Mouse (Mus musculus) hindbrain, embryonic 10.5 days (tissue): ENCODE results near the gene Slc2a10. TPM values are rescaled to one million over a fixed set of nuclear protein-coding genes. Genes with fewer than 3 reads are reported as not detected.

Source experiments
- DNase-seq: peaks from one replicate; pipeline ENCODE4 v3.0.0-alpha.2; 2017; ENCODE audit warnings: low spot score
- H3K27ac ChIP-seq: fragments of 300-500 bp; sonication (generic); 2 replicates; pipeline ENCODE4 v1.5.1; 2016; ENCODE audit warnings: mild to moderate bottlenecking, moderate library complexity
- H3K27me3 ChIP-seq: fragments of 300-500 bp; sonication (generic); 2 replicates; pipeline ENCODE4 v1.6.1; 2016; ENCODE audit warnings: mild to moderate bottlenecking; ENCODE audit not compliant: poor library complexity, insufficient read depth, severe bottlenecking
- H3K36me3 ChIP-seq: fragments of 300-500 bp; sonication (generic); 2 replicates; pipeline ENCODE4 v1.6.1; 2016; ENCODE audit warnings: mild to moderate bottlenecking, moderate library complexity
- H3K4me1 ChIP-seq: fragments of 300-500 bp; sonication (generic); replicated peaks from 2 replicates; pipeline ENCODE4 v1.6.1; 2016; ENCODE audit warnings: mild to moderate bottlenecking
- H3K4me3 ChIP-seq: fragments of 300-500 bp; sonication (generic); 2 replicates; pipeline ENCODE4 v1.5.1; 2016; ENCODE audit warnings: mild to moderate bottlenecking, moderate library complexity
- H3K9me3 ChIP-seq: fragments of 300-500 bp; sonication (generic); 2 replicates; pipeline ENCODE4 v1.6.1; 2016; ENCODE audit warnings: mild to moderate bottlenecking, moderate library complexity
- WGBS: fragments of 180-500 bp; shearing (Covaris S2); methylation state at CpG from one replicate; pipeline ENCODE4 v1.1.7; 2016; 5-methylcytosine and 5-hydroxymethylcytosine counted together
- polyA plus RNA-seq: library from polyadenylated mRNA; unstranded; fragments of >200 nt; fragmentation: Nextera tagmentation; extraction: Ambion mirVana; gene quantifications from 2 replicates; pipeline ENCODE4 v1.2.1, GENCODE M21; 2016

Gene Slc2a10
- polyA plus RNA-seq: 4.2 and 5.0 TPM in 2 replicates

DNA sequence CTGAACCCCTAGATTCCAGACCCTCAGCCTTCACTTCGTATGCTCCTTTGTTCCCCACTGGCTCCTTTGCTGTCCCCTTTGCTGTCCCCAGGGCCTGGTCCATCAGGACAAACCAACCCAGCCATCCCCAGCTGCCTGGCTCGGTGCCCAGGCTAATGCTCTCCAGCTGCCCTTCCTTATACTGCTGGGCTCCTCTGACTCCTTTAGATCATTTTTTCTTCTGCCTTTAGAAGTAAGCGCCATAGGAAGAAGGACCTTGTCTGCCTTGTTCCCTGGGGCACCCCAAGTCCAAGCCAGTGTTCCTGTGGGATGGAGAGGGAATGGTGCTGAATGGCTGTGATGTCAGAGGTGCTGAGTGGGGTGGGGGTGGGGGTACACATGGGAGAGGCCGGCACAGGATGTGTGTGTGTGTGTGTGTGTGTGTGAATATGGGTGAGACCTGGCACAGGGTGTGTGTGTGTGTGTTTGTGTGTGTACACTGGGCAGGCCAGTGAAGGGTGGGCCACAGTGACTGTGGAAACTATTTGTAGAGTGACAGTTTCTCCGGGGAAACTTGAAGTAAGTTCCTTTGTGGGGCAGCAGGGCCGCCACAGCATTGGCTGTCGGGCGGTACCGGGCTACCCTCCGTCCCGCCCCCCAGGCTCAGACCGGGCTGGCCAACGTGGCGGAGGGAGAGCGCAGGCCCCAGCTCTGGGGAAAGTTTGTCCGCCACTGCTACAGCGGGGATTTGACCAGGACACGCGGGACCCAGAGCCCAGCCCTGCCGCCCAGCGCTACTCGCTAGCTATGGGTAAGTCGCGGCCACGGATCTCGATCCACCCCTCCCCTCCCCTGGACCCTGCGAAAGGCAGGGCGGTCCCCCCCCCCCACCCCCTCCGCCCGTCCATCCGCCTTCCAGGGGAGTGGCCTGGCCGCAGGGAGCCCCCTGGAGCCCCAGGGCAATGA lies at the start of gene Slc2a10:
Gene Slc2a10, plus strand, starts transcription at position 529 of the 945 bp plus-strand sequence.
- H3K9me3 ChIP-seq: no peaks in the 10 kb centered on the region
- DNase-seq: peak; percentile 53
- WGBS: 5% methylated on average over 32 of the region's 32 CpGs
- no peaks in the 10 kb centered on the region for H3K36me3 ChIP-seq
- peak within 1 kb of the TSS; percentile 87 for H3K27ac ChIP-seq
- peaks cover 22% of the 10 kb centered on the region for H3K4me1 ChIP-seq
- H3K4me3 ChIP-seq: peak within 1 kb of the TSS; percentile 59
- H3K27me3 ChIP-seq: peaks cover 16% of the 10 kb centered on the region

DNA sequence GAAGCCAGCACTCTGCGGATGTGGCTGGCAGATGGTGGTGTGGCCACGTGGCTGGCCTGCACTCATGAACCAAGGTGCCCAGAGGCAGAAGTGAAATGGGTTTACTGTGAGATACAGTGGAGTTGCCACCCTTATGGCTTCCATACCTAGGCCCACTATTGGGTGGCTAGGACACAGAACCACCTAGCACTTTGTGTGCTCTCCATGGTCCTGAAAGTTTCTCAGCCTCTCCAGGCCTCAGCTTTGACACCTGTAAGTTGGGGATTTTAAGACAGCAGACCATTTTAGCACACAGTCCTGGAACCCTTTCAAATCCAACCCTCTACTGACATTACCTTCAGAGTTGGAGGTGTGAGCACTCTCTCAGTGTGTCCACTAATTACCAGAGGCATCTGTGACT lies 46.9 kb upstream of the Slc2a10 start:
- WGBS: 68% methylated on average over 2 of the region's 2 CpGs
- no peak for DNase-seq
- no peaks in the 10 kb centered on the region for H3K36me3 ChIP-seq
- no peaks in the 10 kb centered on the region for H3K27me3 ChIP-seq
- no peak overlapping the region for H3K27ac ChIP-seq
- H3K4me3 ChIP-seq: no peak overlapping the region
- no peaks in the 10 kb centered on the region for H3K9me3 ChIP-seq
- peaks cover 17% of the 10 kb centered on the region for H3K4me1 ChIP-seq

DNA sequence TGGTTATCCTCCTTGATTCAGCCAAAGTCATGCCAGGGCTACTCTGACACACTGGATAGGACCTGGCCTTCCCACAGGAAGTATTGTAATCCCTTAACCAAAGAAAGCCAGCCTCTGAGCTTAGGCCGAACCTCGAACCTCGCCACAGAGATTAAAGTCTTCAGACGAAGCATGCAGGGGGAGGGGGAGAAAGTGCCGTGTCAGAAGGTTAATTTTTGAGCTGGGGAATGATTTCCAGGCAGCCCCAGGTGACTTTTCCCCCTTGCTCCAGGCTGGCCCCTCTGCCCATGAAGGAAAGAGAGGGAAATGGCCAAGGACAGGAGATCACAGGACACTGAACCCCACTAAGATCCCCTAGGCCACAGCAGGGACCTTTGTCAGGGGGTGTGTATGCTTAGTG lies 45.4 kb upstream of the Slc2a10 start:
- Histone ChIP-seq H3K27ac (no peak overlapping the region), H3K36me3 (no peaks in the 10 kb centered on the region)
- 65% methylated on average over 5 of the region's 5 CpGs for WGBS

DNA sequence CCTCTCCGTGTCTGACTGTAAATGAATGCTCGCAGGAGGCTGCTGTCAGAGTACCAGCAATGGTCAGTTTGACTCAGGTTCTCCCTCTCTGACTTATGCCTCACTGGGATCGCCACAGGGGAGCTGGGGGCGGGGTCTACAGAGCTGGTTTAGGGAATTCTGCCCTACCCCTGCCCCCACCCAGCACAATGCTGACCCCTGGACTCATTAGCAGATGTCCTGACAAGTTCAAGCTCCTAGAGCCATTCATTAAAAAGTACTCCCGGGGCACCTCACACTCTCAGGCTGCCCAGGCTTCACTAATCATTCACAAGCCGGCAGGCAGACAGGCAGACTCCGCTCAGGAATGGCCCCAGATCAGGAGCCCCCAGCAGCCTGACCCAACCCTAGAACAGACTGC lies 43.9 kb upstream of the Slc2a10 start:
- WGBS: 34% methylated on average over 7 of the region's 7 CpGs
- no peak for DNase-seq
- Histone ChIP-seq H3K27ac (peak overlapping the region; percentile 46), H3K4me3 (no peak overlapping the region), H3K36me3 (no peaks in the 10 kb centered on the region), H3K9me3 (no peaks in the 10 kb centered on the region), H3K4me1 (peaks cover 29% of the 10 kb centered on the region), H3K27me3 (no peaks in the 10 kb centered on the region; the same call in 1 of the 2 replicates)

More for the DNA sequence above, 45.4 kb upstream of the Slc2a10 start:
- DNase-seq: no peak
- Histone ChIP-seq H3K27me3 (no peaks in the 10 kb centered on the region; the same call in 1 of the 2 replicates), H3K9me3 (no peaks in the 10 kb centered on the region), H3K4me3 (no peak overlapping the region), H3K4me1 (peaks cover 29% of the 10 kb centered on the region)

DNA sequence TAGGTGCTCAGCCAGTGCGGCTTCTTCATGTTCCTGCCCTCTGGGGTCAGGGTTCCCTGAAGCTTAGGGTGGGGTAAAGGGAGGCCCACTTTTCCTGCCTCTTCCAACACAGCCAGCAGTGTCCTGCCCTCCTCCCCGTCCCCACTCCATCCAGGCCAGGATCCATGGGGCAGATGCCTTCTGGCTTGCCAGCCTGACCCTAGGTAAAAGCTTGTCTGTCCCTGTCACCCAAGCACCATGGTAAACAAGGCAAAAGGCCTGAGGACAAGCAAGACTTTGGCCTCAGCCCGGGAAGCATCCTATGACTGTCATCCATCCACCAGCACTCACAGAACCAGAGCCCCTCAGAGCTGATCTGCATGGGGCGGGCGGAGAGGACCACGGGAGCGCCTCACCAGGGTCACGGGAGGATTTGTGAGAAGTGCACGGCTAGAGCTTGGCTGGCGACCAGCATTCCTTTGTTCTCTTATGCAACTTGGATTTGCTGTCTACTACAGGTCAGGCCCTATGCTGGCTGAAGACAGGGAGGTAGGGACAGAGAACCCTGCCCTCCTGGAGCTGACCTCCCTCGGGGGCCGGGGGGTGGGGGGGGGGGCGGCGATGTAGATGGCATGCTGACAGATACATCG lies 35.6 kb upstream of the Slc2a10 start:
- Histone ChIP-seq H3K4me1 (peaks cover 38% of the 10 kb centered on the region), H3K27me3 (peaks cover 25% of the 10 kb centered on the region), H3K27ac (peak overlapping the region; percentile 66), H3K9me3 (no peaks in the 10 kb centered on the region), H3K4me3 (no peak overlapping the region), H3K36me3 (no peaks in the 10 kb centered on the region)
- DNase-seq: peak; percentile 20
- 56% methylated on average over 15 of the region's 15 CpGs for WGBS

DNA sequence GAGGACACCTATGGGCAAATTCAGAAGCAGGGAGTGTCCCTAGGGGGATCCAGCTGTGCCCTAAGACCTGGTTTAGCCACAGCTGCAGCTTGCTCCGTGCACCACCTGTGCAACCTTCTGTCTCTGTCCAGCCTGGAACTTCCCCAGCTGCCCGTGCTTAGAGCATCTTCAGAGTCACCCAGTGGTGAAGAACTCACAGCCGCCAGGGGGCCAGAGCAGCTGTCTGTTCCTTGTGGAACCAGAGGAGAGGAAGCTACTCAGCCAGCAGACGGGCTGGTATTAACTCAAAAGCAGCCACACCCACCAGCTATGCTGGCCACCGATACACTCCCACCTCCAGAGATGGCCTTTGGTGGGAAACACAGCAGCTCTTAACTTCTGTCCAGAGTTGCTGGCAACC lies 33.4 kb upstream of the Slc2a10 start:
- peaks cover 40% of the 10 kb centered on the region for H3K4me1 ChIP-seq
- no peaks in the 10 kb centered on the region for H3K9me3 ChIP-seq
- peak; percentile 17 for DNase-seq
- WGBS: 41% methylated on average over 5 of the region's 5 CpGs
- no peaks in the 10 kb centered on the region for H3K36me3 ChIP-seq
- H3K27me3 ChIP-seq: peaks cover 45% of the 10 kb centered on the region
- H3K4me3 ChIP-seq: no peak overlapping the region
- no peak overlapping the region for H3K27ac ChIP-seq

DNA sequence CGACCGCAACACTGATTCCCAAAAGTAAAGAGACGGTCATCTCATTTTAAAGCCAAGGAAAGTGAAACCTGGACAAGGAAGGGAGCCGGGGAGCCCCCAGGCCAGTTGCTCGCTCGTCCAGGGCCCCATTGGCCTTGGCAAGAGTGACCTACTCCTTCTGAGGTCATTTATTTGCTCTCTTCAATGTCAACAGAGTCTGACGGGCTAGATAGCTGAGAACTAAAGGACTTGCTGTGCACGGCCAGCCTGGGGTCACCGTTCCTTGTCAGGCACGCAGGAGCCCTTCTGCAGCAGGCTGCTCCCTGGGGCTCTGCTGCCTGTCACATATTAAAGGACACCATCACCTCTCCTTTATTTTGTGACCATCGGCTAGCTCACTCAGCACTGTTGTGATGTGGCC lies 31.6 kb upstream of the Slc2a10 start:
- Histone ChIP-seq H3K27ac (no peak overlapping the region), H3K9me3 (no peaks in the 10 kb centered on the region), H3K4me3 (no peak overlapping the region), H3K27me3 (peaks cover 45% of the 10 kb centered on the region), H3K36me3 (no peaks in the 10 kb centered on the region), H3K4me1 (peaks cover 47% of the 10 kb centered on the region)
- no peak for DNase-seq
- WGBS: 55% methylated on average over 11 of the region's 11 CpGs

DNA sequence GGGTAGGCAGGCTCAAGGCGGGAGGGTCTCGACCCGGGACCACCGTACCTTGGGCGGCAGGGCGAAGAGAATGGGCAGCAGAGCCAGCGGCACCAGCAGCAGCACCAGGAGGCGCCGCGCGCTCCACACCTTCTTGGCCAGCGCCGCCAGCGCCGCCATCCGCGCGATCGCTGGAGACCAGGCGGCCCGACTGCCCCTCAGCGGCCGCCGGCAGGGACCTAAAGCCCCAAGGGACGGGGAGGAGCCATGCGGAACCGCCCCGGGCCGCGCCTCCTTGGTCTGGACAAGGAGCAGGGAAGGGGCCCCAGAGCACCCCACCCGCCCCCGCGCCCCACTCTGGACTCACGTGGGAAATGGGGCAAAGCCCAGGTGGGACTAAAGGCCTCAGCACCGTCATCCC lies 30.6 kb upstream of the Slc2a10 start, which contains the start of gene Slc13a3:
Gene Slc13a3, minus strand, starts transcription at position 228 of the 400 bp plus-strand sequence.
- Histone ChIP-seq H3K4me1 (peaks cover 43% of the 10 kb centered on the region), H3K36me3 (no peaks in the 10 kb centered on the region), H3K27me3 (peaks cover 45% of the 10 kb centered on the region), H3K4me3 (peak within 1 kb of the TSS; percentile 43), H3K27ac (peak within 1 kb of the TSS; percentile 30; the same call in 1 of the 2 replicates), H3K9me3 (no peaks in the 10 kb centered on the region)
- 3% methylated on average over 35 of the region's 35 CpGs for WGBS
- no peak for DNase-seq

DNA sequence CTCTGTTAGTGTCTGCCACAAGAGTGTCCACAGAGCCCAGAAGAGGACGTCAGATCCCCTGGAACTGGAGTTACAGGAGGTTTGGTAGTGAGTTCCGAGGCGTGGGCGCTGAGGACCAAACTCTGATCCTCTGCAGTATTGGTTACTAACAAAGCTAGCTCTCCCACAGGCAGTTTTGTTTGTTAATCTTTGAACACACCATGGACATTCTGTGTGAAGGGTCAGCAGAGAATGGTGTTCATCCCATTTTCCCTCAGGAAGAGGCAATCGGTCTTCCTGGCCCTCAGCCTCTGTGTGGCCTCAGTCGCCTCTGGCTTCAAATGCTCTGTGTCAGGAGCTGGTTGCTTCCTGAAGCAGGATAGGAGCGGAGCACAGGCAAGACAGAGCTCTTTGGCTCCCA lies 28.2 kb upstream of the Slc2a10 start:
- no peaks in the 10 kb centered on the region for H3K36me3 ChIP-seq
- 70% methylated on average over 7 of the region's 7 CpGs for WGBS
- peaks cover 33% of the 10 kb centered on the region for H3K4me1 ChIP-seq
- H3K27ac ChIP-seq: no peak overlapping the region; the same call in 1 of the 2 replicates
- no peaks in the 10 kb centered on the region for H3K9me3 ChIP-seq
- peaks cover 44% of the 10 kb centered on the region for H3K27me3 ChIP-seq
- no peak for DNase-seq
- H3K4me3 ChIP-seq: no peak overlapping the region

DNA sequence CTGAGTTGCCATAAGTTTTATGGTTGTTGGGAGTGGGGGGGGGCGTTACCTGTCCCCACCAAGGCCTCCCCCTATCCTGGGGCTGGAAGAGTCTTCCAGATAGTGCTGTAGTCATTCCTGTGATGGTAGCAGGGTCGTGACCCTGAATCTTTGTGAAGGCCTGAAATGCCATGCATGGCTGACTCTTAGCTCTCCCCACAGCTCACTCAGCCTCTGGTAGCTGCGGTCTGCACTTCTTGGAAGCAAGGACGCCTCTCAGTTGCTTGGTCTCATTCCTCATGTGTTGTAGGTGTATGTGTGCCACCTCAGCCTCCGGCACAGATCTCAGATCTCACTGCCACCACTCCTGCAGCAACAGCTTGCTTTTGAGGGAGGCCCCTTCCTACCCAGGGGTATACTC lies 27.7 kb upstream of the Slc2a10 start:
- 50% methylated on average over 5 of the region's 5 CpGs for WGBS
- no peak for DNase-seq
- peak overlapping the region; percentile 50; the same call in 1 of the 2 replicates for H3K27ac ChIP-seq
- peaks cover 40% of the 10 kb centered on the region for H3K27me3 ChIP-seq
- peaks cover 33% of the 10 kb centered on the region for H3K4me1 ChIP-seq
- H3K36me3 ChIP-seq: no peaks in the 10 kb centered on the region
- H3K4me3 ChIP-seq: no peak overlapping the region
- no peaks in the 10 kb centered on the region for H3K9me3 ChIP-seq

DNA sequence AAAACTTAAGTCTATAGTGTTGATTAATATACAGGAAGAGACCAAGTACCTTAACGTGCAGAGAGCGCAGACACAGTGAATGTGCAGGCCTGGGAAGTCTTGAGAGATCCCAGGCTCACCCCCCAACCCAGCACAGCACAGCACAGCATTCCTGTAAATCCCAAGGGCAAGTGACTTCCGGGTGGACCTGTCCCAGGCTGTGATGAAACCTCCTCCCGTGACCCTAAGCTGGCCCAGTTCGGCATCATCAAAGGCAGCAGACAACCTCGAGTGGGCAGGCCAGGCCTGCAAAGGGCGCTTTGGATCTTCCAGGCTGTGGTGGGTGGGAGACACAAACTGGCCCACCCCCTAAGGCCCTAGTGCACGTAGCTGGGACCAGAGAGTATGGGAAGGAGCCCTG lies 21.6 kb upstream of the Slc2a10 start:
- DNase-seq: no peak
- 62% methylated on average over 8 of the region's 8 CpGs for WGBS
- H3K9me3 ChIP-seq: no peaks in the 10 kb centered on the region
- peaks cover 34% of the 10 kb centered on the region for H3K4me1 ChIP-seq
- H3K27me3 ChIP-seq: no peaks in the 10 kb centered on the region; the same call in 1 of the 2 replicates
- H3K36me3 ChIP-seq: no peaks in the 10 kb centered on the region
- H3K27ac ChIP-seq: peak overlapping the region; percentile 16; the same call in 1 of the 2 replicates
- H3K4me3 ChIP-seq: no peak overlapping the region

DNA sequence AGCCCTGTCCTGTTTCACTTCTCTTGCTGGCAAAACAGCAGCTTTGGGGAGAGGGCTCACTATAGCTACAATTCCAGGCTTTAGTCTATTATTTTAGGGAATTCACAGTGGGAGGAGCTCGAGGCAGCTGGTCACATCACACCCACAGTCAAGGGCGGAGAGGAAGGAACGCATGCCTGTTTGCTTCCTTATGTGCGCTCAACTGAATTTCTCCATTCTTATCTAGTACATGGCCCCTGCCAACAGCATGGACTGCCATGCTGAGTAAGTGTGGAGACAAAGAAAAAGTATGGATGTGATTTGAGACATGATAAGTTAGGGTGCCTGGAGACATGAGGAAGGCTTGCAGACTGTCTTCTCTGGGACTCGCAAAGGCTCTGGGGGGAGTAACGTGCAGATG lies 19.4 kb upstream of the Slc2a10 start:
- 68% methylated on average over 6 of the region's 6 CpGs for WGBS

DNA sequence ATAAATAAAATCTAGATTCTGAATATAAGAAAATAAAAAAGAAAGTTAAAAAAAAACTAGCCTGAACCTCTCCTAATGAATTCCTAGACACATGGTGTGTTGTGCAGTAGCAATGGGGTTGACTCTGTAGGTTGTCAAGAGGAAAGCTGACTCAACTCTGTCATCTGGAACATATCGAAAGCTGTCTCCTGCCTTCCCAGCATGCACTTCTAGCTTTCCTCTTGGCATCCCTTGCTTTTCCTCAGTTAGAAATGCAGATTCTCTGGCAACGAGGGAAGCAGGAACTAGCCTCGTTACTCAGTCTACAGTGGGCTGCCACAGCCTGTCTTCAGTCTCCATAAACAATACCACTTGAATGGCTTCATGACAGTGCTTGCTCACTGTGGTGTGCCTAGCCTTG lies 17.8 kb upstream of the Slc2a10 start:
- H3K4me3 ChIP-seq: no peak overlapping the region
- no peaks in the 10 kb centered on the region; the same call in 1 of the 2 replicates for H3K27me3 ChIP-seq
- H3K4me1 ChIP-seq: peaks cover 36% of the 10 kb centered on the region
- H3K27ac ChIP-seq: no peak overlapping the region
- 84% methylated on average over 3 of the region's 3 CpGs for WGBS
- H3K9me3 ChIP-seq: no peaks in the 10 kb centered on the region
- DNase-seq: no peak
- H3K36me3 ChIP-seq: peaks cover 31% of the 10 kb centered on the region

More for the DNA sequence above, 19.4 kb upstream of the Slc2a10 start:
- Histone ChIP-seq H3K36me3 (peaks cover 14% of the 10 kb centered on the region), H3K4me1 (peaks cover 36% of the 10 kb centered on the region), H3K4me3 (no peak overlapping the region), H3K27ac (no peak overlapping the region), H3K27me3 (no peaks in the 10 kb centered on the region; the same call in 1 of the 2 replicates), H3K9me3 (no peaks in the 10 kb centered on the region)
- DNase-seq: no peak
